Mouse (Mus musculus): ENCODE measurements at regions not wholly inside any gene's neighbourhood (a gene's known extent, or its start where the extent isn't known, plus 50 kb on each side); places are given as distances from the start of the nearest gene placed in this dataset.
A peak's percentile ranks its signal among the peaks of the same experiment; 100 is the strongest.

GRCm38 (mm10) chr8:86364898-86365297, 215.6 kb downstream of the Abcc12 start:
- no peak for DNase-seq (ENCODE audit: inconsistent age in 2 of 2, low spot score in 1 of 2)

- DNase-seq (ENCODE audit: inconsistent age in 2 of 2, low spot score in 1 of 2): peak; percentile 28 to 57
Observed at GRCm38 (mm10) chr8:86360283-86360682, 220.2 kb downstream of the Abcc12 start.

GRCm38 (mm10) chr8:86359518-86359917, 221.0 kb downstream of the Abcc12 start:
- no peak for DNase-seq (ENCODE audit: inconsistent age in 2 of 2, low spot score in 1 of 2)

GRCm38 (mm10) chr8:86353816-86354215, 226.7 kb downstream of the Abcc12 start:
- DNase-seq (ENCODE audit: inconsistent age in 2 of 2, low spot score in 1 of 2): peak; percentile 18 to 82

GRCm38 (mm10) chr8:86351545-86352190, 228.8 kb downstream of the Abcc12 start:
- no peak for DNase-seq (ENCODE audit: inconsistent age in 2 of 2, low spot score in 1 of 2)

GRCm38 (mm10) chr8:86350128-86350527, 230.4 kb downstream of the Abcc12 start:
- DNase-seq (ENCODE audit: inconsistent age in 2 of 2, low spot score in 1 of 2): peak in 1 of 2 experiments; percentile 61

GRCm38 (mm10) chr8:86342016-86342684, 238.3 kb downstream of the Abcc12 start:
- DNase-seq (ENCODE audit: inconsistent age in 2 of 2, low spot score in 1 of 2): peak in 1 of 2 experiments; percentile 68

GRCm38 (mm10) chr8:86338574-86339264, 241.8 kb downstream of the Abcc12 start:
- no peak for DNase-seq (ENCODE audit: inconsistent age in 2 of 2, low spot score in 1 of 2)

GRCm38 (mm10) chr8:86331383-86331782, 249.1 kb downstream of the Abcc12 start:
- DNase-seq (ENCODE audit: inconsistent age in 2 of 2, low spot score in 1 of 2): no peak

GRCm38 (mm10) chr8:86328626-86329025, 251.9 kb downstream of the Abcc12 start:
- peak; percentile 70 to 86 for DNase-seq (ENCODE audit: inconsistent age in 2 of 2, low spot score in 1 of 2)

- no peak for DNase-seq (ENCODE audit: inconsistent age in 2 of 2, low spot score in 1 of 2)
Observed at GRCm38 (mm10) chr8:86327982-86328381, 252.5 kb downstream of the Abcc12 start.

GRCm38 (mm10) chr8:86325040-86325439, 255.4 kb downstream of the Abcc12 start:
- DNase-seq (ENCODE audit: inconsistent age in 2 of 2, low spot score in 1 of 2): peak; percentile 38 to 75

- peak in 1 of 2 experiments; percentile 53 for DNase-seq (ENCODE audit: inconsistent age in 2 of 2, low spot score in 1 of 2)
Observed at GRCm38 (mm10) chr8:86324542-86324941, 255.9 kb downstream of the Abcc12 start.

- no peak for DNase-seq (ENCODE audit: inconsistent age in 2 of 2, low spot score in 1 of 2)
Observed at GRCm38 (mm10) chr8:86323823-86324222, 256.7 kb downstream of the Abcc12 start.

GRCm38 (mm10) chr8:86322494-86322893, 258.0 kb downstream of the Abcc12 start:
- DNase-seq (ENCODE audit: inconsistent age in 2 of 2, low spot score in 1 of 2): no peak

- DNase-seq (ENCODE audit: inconsistent age in 2 of 2, low spot score in 1 of 2): no peak
Observed at GRCm38 (mm10) chr8:86320938-86321337, 259.5 kb downstream of the Abcc12 start.

GRCm38 (mm10) chr8:86318531-86318930, 262.0 kb downstream of the Abcc12 start:
- no peak for DNase-seq (ENCODE audit: inconsistent age in 2 of 2, low spot score in 1 of 2)

GRCm38 (mm10) chr8:86316236-86316635, 264.2 kb downstream of the Abcc12 start:
- DNase-seq (ENCODE audit: inconsistent age in 2 of 2, low spot score in 1 of 2): peak in 1 of 2 experiments; percentile 43

- peak in 1 of 2 experiments; percentile 56 for DNase-seq (ENCODE audit: inconsistent age in 2 of 2, low spot score in 1 of 2)
Observed at GRCm38 (mm10) chr8:86309460-86309859, 271.0 kb downstream of the Abcc12 start.

GRCm38 (mm10) chr8:86307339-86307738, 273.1 kb downstream of the Abcc12 start:
- peak in 1 of 2 experiments; percentile 43 for DNase-seq (ENCODE audit: inconsistent age in 2 of 2, low spot score in 1 of 2)

- DNase-seq (ENCODE audit: inconsistent age in 2 of 2, low spot score in 1 of 2): peak in 1 of 2 experiments; percentile 20
Observed at GRCm38 (mm10) chr8:86301885-86302509, 278.5 kb downstream of the Abcc12 start.
